Mouse (Mus musculus) ES-E14 (cell line): ENCODE measurements around the gene Gnai2.

Experiments
- CHD2 ChIP-seq: IDR thresholded peaks from 2 replicates; pipeline ENCODE4 v1.6.1; 2014; ENCODE audit warnings: mild to moderate bottlenecking, low read depth, low read length, inconsistent platforms
- HCFC1 ChIP-seq: IDR thresholded peaks from 2 replicates; pipeline ENCODE4 v1.6.1; 2012; ENCODE audit warnings: low read length, inconsistent platforms, borderline replicate concordance; ENCODE audit not compliant: insufficient read depth
- MAFK ChIP-seq: IDR thresholded peaks from 2 replicates; pipeline ENCODE4 v1.6.1; 2014; ENCODE audit warnings: mild to moderate bottlenecking, low read depth, low read length, inconsistent platforms; ENCODE audit not compliant: insufficient read depth
- ZC3H11A ChIP-seq: IDR thresholded peaks from 2 replicates; pipeline ENCODE4 v1.6.1; 2012; ENCODE audit warnings: low read depth, mild to moderate bottlenecking, inconsistent platforms, low read length, borderline replicate concordance
- ZNF384 ChIP-seq: IDR thresholded peaks from 2 replicates; pipeline ENCODE4 v1.6.1; 2012; ENCODE audit warnings: low read depth, low read length, inconsistent platforms

- TF ChIP-seq ZC3H11A (no peak), MAFK (no peak), HCFC1 (no peak), CHD2 (no peak), ZNF384 (no peak)
Observed at GRCm38 (mm10) chr9:107631861-107632260, 3.3 kb downstream of the Gnai2 start.
